Mouse (Mus musculus) embryonic fibroblast, embryonic 13.5 days (primary cell): ENCODE data around the gene Ss18l1. TPM values are rescaled to one million over a fixed set of nuclear protein-coding genes. Genes with fewer than 3 reads are reported as not detected.

Experiments
- H3K27ac ChIP-seq: 2 replicates; pipeline ENCODE4 v1.5.1; 2012; ENCODE audit warnings: low read length, control low read depth, inconsistent platforms; ENCODE audit not compliant: insufficient read depth
- H3K4me1 ChIP-seq: 2 replicates; pipeline ENCODE4 v1.6.1; 2011; ENCODE audit warnings: low read length; ENCODE audit not compliant: control insufficient read depth, insufficient read depth
- H3K4me3 ChIP-seq: 2 replicates; pipeline ENCODE4 v1.5.1; 2011; ENCODE audit warnings: mild to moderate bottlenecking, control low read depth, low read length; ENCODE audit not compliant: insufficient read depth
- CTCF ChIP-seq: IDR thresholded peaks from 2 replicates; pipeline ENCODE4 v1.5.1; 2011; ENCODE audit warnings: mild to moderate bottlenecking, control low read depth, low read length, moderate library complexity, borderline replicate concordance; ENCODE audit not compliant: insufficient read depth
- POLR2A ChIP-seq: IDR thresholded peaks from 2 replicates; pipeline ENCODE4 v1.6.1; 2011; ENCODE audit warnings: low read depth, mild to moderate bottlenecking, control low read depth, low read length, moderate library complexity
- polyA plus RNA-seq: library from polyadenylated mRNA; stranded (reverse); fragments of >200 nt; gene quantifications from 2 replicates; pipeline ENCODE4 v1.2.4, GENCODE M21; 2011; ENCODE audit warnings: low read depth; ENCODE audit not compliant: missing spikeins, insufficient read length

Gene Ss18l1
- polyA plus RNA-seq, 1 experiment: 3.9 TPM

GRCm38 (mm10) chr2:180080680-180081079 lies 38.4 kb downstream of the Ss18l1 start:
- no peak overlapping the region for H3K4me3 ChIP-seq
- TF ChIP-seq POLR2A: no peak
- no peak for TF ChIP-seq CTCF
- H3K27ac ChIP-seq: no peak overlapping the region
- no peaks in the 10 kb centered on the region; the same call in 1 of the 2 replicates for H3K4me1 ChIP-seq

GRCm38 (mm10) chr2:180083063-180083462 lies 40.8 kb downstream of the Ss18l1 start:
- no peak overlapping the region for H3K27ac ChIP-seq
- H3K4me3 ChIP-seq: no peak overlapping the region
- no peaks in the 10 kb centered on the region; the same call in 1 of the 2 replicates for H3K4me1 ChIP-seq
- TF ChIP-seq POLR2A (no peak), CTCF (no peak)

DNA sequence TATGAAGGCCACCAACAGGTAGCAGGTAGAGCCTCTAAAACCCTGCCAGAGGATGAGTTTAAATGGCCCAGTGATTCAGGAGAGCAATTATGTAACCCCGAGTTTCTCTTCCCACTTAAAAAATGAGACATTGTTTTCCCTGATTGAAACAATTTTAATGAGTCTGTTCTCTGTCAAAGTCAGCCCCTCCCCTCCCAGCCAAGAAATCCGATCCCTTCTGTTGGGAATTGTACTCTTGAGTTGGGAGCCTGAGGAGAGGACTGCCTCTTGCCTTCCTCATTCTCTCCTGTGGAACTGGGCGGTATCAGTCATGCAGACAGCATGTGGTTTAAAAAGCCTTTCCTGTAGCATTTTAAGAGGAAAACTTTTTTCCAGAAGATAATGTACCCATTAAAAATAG lies 42.3 kb downstream of the Ss18l1 start:
- no peak overlapping the region for H3K4me3 ChIP-seq
- TF ChIP-seq POLR2A: no peak
- TF ChIP-seq CTCF: no peak

GRCm38 (mm10) chr2:180085926-180086636 lies 43.8 kb downstream of the Ss18l1 start:
- H3K4me1 ChIP-seq: no peaks in the 10 kb centered on the region; the same call in 1 of the 2 replicates
- no peak for TF ChIP-seq CTCF
- no peak for TF ChIP-seq POLR2A
- H3K4me3 ChIP-seq: no peak overlapping the region
- no peak overlapping the region for H3K27ac ChIP-seq

More for the DNA sequence above, 42.3 kb downstream of the Ss18l1 start:
- Histone ChIP-seq H3K27ac (no peak overlapping the region), H3K4me1 (no peaks in the 10 kb centered on the region; the same call in 1 of the 2 replicates)

DNA sequence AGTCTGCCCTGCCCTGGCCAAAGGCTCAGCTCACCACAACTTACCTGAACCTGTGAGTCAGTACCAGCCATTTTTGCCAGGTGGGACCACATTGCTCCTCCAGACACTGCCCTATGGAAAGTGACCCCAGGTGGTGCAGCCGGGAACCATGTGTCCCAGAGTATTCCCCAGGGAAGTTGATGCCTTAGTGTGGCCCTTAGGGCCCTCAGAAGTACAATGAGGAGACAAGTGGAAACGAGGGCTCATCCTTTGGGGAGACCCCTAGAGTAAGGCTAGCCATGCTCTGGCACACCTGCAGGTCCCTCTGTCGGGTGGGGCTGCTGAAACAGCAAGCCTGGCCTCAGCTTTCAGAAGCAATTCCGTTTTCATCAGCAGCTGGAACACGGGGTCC lies 44.3 kb downstream of the Ss18l1 start:
- no peak overlapping the region for H3K27ac ChIP-seq
- TF ChIP-seq CTCF (no peak), POLR2A (no peak)

GRCm38 (mm10) chr2:180087472-180087871 lies 45.2 kb downstream of the Ss18l1 start:
- H3K27ac ChIP-seq: no peak overlapping the region
- no peak overlapping the region for H3K4me3 ChIP-seq
- H3K4me1 ChIP-seq: no peaks in the 10 kb centered on the region; the same call in 1 of the 2 replicates
- TF ChIP-seq CTCF (no peak), POLR2A (no peak)

More for the DNA sequence above, 44.3 kb downstream of the Ss18l1 start:
- H3K4me1 ChIP-seq: no peaks in the 10 kb centered on the region; the same call in 1 of the 2 replicates
- H3K4me3 ChIP-seq: no peak overlapping the region

- Histone ChIP-seq H3K4me3 (no peak overlapping the region), H3K4me1 (no peaks in the 10 kb centered on the region), H3K27ac (no peak overlapping the region)
- TF ChIP-seq POLR2A (no peak), CTCF (no peak)
These were observed 48.0 kb downstream of the Ss18l1 start for GRCm38 (mm10) chr2:180090285-180090684.

DNA sequence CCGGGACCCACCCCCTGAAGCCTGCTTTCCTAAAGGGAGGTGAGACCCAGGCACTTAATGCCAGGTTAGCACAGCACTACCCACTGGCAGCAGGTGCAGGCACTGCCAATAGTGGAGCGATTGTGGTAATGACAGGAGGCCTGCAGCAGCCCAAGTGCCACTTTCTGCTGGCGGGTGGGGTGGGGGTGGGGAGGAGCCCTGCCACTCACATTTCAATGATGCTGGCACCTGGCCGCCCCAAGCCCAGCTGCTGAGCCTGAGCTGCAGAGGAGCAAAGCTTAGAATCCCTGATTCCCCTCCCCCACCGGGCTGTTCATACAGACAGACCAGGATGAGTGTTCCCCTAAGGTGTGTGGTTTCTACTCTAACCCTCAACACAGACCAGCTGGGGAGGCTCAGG lies 53.4 kb downstream of the Ss18l1 start:
- TF ChIP-seq CTCF (no peak), POLR2A (no peak)
- H3K27ac ChIP-seq: no peak overlapping the region
- H3K4me3 ChIP-seq: no peak overlapping the region
- no peaks in the 10 kb centered on the region for H3K4me1 ChIP-seq

DNA sequence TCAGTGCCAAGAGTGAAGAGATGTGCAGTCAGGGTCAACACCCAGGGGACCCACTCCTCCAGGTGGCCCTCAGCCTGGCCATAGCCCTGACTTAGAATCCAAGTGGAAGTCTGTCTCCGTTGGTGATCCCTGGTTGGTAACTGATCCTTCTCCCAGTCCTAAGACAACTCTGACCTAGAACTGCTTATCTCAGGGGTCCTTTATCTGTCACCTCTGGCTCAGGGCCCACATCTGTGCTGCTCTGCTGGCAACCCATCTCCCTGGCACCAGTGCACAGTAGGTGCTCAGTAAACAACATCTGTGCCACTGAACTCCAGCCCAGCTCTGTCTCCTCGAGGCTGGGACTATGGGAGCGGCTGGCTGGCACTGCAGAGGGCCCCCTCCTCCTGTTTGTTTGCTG lies 55.3 kb downstream of the Ss18l1 start:
- TF ChIP-seq POLR2A (no peak), CTCF (no peak)
- H3K4me3 ChIP-seq: no peak overlapping the region
- no peaks in the 10 kb centered on the region for H3K4me1 ChIP-seq
- H3K27ac ChIP-seq: no peak overlapping the region

DNA sequence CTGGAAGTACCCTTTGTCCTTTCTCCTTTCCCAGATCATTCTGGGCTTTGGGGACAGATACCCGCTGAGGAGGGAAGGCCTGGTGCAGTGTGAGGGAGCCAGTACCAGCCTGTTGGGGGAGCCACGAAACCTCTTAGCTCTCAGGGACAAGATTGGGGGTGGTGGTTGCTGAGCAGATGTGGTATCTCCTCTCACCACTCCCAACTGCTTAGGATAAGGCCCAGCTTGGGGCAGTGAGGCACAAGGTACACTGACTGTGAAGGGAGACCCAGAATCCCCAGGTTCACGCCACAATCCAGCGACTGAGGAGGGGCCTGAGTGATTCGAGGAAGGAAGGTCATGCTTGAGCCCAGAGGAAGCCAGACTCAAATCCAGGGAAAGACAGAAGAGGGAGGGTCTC lies 55.9 kb downstream of the Ss18l1 start:
- Histone ChIP-seq H3K27ac (no peak overlapping the region), H3K4me1 (no peaks in the 10 kb centered on the region), H3K4me3 (no peak overlapping the region)
- TF ChIP-seq POLR2A: no peak
- TF ChIP-seq CTCF: no peak

DNA sequence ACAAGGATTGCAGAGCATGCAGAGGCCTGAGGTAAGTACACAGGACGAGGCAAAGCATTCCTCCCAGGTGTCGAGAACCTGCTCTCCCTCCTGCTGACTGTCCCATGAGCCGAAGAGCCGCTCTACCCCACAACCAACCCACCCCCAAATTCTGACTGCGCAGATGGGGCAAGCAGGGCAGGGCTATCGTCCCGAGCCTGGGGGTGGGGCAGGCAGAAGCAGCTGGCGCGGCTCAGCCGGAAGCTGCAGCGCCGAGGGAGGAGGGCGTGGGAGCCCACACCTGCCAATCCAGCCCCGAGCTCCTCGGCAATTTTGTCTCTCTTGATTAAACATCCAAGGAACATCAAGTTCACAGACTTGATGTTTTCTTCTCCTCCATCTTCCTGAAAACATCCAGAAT lies 57.2 kb downstream of the Ss18l1 start:
- TF ChIP-seq POLR2A: no peak
- no peak for TF ChIP-seq CTCF
- Histone ChIP-seq H3K27ac (no peak overlapping the region), H3K4me1 (no peaks in the 10 kb centered on the region), H3K4me3 (no peak overlapping the region)
